Mouse (Mus musculus) forebrain, postnatal 0 days (tissue): Measurements from ENCODE around the gene Grwd1. TPM values are rescaled to one million over a fixed set of nuclear protein-coding genes. Genes with fewer than 3 reads are reported as not detected.
A peak's percentile ranks its signal among the peaks of the same experiment; 100 is the strongest.

ENCODE experiments used
- ATAC-seq: fragments of 200-750 bp; cut with Nextera tagmentation; 2 replicates; pipeline ENCODE4 v1.8.0; 2017; ENCODE audit warnings: mild to moderate bottlenecking, moderate library complexity
- DNase-seq: peaks from one replicate; pipeline ENCODE4 v3.0.0-alpha.2; 2015
- H3K27ac ChIP-seq: fragments of 300-500 bp; sonication (generic); 2 replicates; pipeline ENCODE4 v1.5.1; 2014; ENCODE audit warnings: low read depth, mild to moderate bottlenecking, antibody characterized with exemption, low read length, moderate library complexity, mixed read lengths
- H3K27me3 ChIP-seq: fragments of 300-500 bp; sonication (generic); 2 replicates; pipeline ENCODE4 v1.6.1; 2014; ENCODE audit warnings: mild to moderate bottlenecking, low read length, mixed read lengths; ENCODE audit not compliant: insufficient read depth
- H3K36me3 ChIP-seq: fragments of 300-500 bp; sonication (generic); 2 replicates; pipeline ENCODE4 v1.6.1; 2014; ENCODE audit warnings: mild to moderate bottlenecking, moderate library complexity; ENCODE audit not compliant: insufficient read depth
- H3K4me1 ChIP-seq: fragments of 300-500 bp; sonication (generic); 2 replicates; pipeline ENCODE4 v1.6.1; 2014; ENCODE audit warnings: antibody characterized with exemption; ENCODE audit not compliant: insufficient read depth
- H3K4me2 ChIP-seq: fragments of 300-500 bp; sonication (generic); 2 replicates; pipeline ENCODE4 v1.6.1; 2014; ENCODE audit warnings: low read depth, mild to moderate bottlenecking, moderate library complexity
- H3K4me3 ChIP-seq: fragments of 300-500 bp; sonication (generic); 2 replicates; pipeline ENCODE4 v1.5.1; 2014; ENCODE audit warnings: low read depth, low read length, mixed read lengths
- H3K9ac ChIP-seq: fragments of 300-500 bp; sonication (generic); 2 replicates; pipeline ENCODE4 v1.6.1; 2014; ENCODE audit warnings: mild to moderate bottlenecking
- H3K9me3 ChIP-seq: fragments of 300-500 bp; sonication (generic); 2 replicates; pipeline ENCODE4 v1.6.1; 2016; ENCODE audit warnings: low read length
- CTCF ChIP-seq: sonication (generic); IDR thresholded peaks from 2 replicates; pipeline ENCODE4 v1.5.1; 2016; ENCODE audit warnings: antibody characterized with exemption, control low read depth, low read depth
- WGBS: fragments of 180-500 bp; shearing (Covaris S2); extraction: QIAGEN DNeasy Blood & Tissue Kit; methylation state at CpG from one replicate; pipeline ENCODE4 v1.1.7; 2014; 5-methylcytosine and 5-hydroxymethylcytosine counted together
- polyA plus RNA-seq: library from polyadenylated mRNA; unstranded; fragments of >200 nt; fragmentation: Nextera tagmentation; extraction: Ambion mirVana; gene quantifications from 2 replicates; pipeline ENCODE4 v1.2.1, GENCODE M21; 2015
- total RNA-seq: library from RNA; depleted of rRNA; stranded (reverse); fragments of >200 nt; gene quantifications from 2 replicates; pipeline ENCODE4 v1.2.3, GENCODE M21; 2014

Gene Grwd1
- total and polyA plus RNA-seq, 2 experiments from 2014 or later: 41.8 to 60.7 TPM

DNA sequence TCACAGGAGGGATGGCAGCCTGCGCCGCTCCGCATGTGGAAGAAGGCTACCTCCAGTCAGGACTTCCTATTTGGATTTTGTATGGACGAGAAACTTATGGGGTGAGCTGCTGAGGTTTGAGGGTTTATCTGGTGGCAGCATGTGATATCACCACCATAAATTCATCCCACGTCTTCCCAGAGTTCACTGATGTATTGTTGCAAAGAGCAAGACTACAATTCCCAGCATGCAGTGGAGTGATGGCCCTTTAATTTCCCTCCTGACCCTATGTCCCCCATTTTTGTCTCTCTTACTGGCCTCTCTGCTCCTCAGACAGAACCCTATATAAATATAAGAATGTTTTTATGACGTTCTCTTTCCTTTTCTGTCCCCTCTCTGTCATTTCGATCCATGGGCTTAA lies 32.1 kb upstream of the Grwd1 start:
- TF ChIP-seq CTCF: no peak
- Histone ChIP-seq H3K36me3 (no peaks in the 10 kb centered on the region), H3K27me3 (no peaks in the 10 kb centered on the region; the same call in 1 of the 2 replicates), H3K4me3 (no peak overlapping the region), H3K4me2 (no peak overlapping the region), H3K27ac (no peak overlapping the region), H3K4me1 (peaks cover 7% of the 10 kb centered on the region), H3K9ac (no peak overlapping the region), H3K9me3 (no peaks in the 10 kb centered on the region)
- WGBS: 85% methylated on average over 7 of the region's 7 CpGs
- DNase-seq (no peak), ATAC-seq (no peak)

DNA sequence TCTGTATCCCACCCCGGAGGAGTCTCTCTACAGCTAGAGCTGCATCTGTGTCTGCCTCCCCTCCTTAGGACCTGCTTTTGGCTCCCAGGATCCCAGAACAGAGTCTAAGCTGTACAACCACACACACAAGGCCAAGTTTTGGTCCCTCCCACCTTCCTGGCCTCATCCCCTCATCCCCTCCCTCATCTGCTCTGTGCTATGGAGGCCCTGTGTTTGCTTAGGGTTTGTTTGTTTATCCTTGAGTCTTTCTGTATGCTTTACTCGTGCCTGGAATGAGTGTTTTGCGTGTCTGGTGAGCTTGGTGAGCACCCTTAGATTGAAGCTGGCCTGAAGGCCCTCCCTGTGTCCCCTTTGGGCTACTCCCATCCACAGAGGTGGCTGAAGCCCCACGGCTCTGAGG lies 28.3 kb upstream of the Grwd1 start:
- ATAC-seq (no peak), DNase-seq (no peak)
- no peaks in the 10 kb centered on the region; the same call in none of the 2 replicates for H3K27me3 ChIP-seq
- H3K4me1 ChIP-seq: peaks cover 5% of the 10 kb centered on the region; the same call in 1 of the 2 replicates
- no peak overlapping the region for H3K27ac ChIP-seq
- no peaks in the 10 kb centered on the region for H3K9me3 ChIP-seq
- WGBS: 75% methylated on average over 4 of the region's 4 CpGs
- H3K36me3 ChIP-seq: no peaks in the 10 kb centered on the region
- no peak overlapping the region for H3K9ac ChIP-seq
- no peak overlapping the region for H3K4me2 ChIP-seq
- no peak for TF ChIP-seq CTCF
- H3K4me3 ChIP-seq: no peak overlapping the region

DNA sequence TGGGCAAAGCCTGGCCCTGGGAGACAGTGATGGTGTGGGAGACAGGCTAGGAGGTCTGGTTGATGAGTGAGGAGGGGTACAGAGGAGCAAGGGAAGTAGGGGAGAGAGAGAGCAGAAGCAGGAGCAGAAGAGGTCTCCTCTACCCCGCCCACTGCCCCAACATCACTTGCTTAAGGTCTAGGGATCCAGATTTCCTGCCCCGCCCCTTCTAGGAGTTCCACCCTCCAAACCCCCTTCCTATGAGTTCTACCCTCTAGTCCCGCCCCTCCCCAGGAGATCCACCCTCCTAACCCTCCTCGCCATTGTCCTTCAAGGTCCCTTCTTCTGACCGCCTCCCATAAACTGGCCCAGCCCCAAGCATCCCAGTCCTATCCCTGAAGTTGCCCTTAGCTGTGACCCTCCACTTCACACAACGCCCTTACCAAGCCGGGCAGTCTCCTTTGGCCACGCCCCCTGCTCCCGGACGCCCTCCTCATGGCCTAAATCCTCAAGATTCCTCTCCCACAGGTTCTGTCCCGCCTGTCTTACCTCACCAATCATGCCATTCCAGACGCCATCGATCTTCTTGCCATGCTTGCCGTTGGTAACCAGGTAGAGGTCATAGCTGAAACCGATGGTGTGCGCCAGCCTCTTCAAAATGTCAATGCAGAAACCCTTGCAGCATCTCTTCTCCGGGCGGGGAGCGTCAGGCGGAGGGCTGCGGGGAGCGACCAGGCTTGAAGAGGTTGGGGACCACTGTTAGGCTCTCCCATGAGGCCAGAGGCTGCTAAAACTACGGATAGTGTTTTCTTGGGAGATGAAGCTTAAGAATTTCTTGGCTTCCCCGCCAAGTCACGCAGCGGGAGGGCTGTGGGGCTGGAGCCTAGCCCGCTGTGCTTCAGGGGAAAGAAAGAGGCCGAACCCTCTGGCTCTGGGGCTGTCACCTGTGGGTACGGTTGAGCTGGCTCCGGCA lies 26.5 kb upstream of the Grwd1 start:
- no peak overlapping the region for H3K27ac ChIP-seq
- no peak for TF ChIP-seq CTCF
- peak; percentile 39; the same call in 1 of the 2 replicates for ATAC-seq

DNA sequence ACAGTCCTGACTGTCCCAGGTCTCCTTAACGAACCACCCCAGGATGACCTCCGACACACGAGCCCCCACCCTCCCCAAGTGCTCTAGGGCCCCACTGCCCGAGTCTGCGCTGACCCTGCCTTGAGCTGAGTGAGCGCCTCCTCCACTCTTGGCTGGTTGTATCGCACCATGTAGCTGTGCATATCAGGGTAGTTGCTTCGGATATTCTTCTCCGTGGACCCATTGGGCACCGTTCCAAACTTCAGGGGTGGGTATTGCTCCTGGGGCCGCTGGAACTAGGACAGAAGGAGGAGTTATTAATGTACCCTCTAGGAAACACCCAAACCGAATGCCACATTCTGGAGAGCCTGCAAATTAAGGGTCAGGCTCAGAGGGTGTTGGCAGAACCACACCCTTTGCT lies 22.3 kb upstream of the Grwd1 start:
- H3K9ac ChIP-seq: no peak overlapping the region
- H3K36me3 ChIP-seq: no peaks in the 10 kb centered on the region; the same call in 1 of the 2 replicates
- no peak for DNase-seq
- no peaks in the 10 kb centered on the region; the same call in none of the 2 replicates for H3K27me3 ChIP-seq
- no peak for TF ChIP-seq CTCF
- peaks cover 5% of the 10 kb centered on the region; the same call in 1 of the 2 replicates for H3K4me1 ChIP-seq
- ATAC-seq: no peak
- no peak overlapping the region for H3K4me3 ChIP-seq
- no peak overlapping the region for H3K27ac ChIP-seq
- no peak overlapping the region for H3K4me2 ChIP-seq
- H3K9me3 ChIP-seq: no peaks in the 10 kb centered on the region
- WGBS: 79% methylated on average over 12 of the region's 12 CpGs

More for the DNA sequence above, 26.5 kb upstream of the Grwd1 start:
- no peaks in the 10 kb centered on the region; the same call in none of the 2 replicates for H3K27me3 ChIP-seq
- H3K4me2 ChIP-seq: peak overlapping the region; percentile 53
- peak; percentile 49 for DNase-seq
- H3K36me3 ChIP-seq: no peaks in the 10 kb centered on the region; the same call in 1 of the 2 replicates
- H3K4me1 ChIP-seq: peaks cover 5% of the 10 kb centered on the region; the same call in 1 of the 2 replicates
- H3K4me3 ChIP-seq: peak overlapping the region; percentile 35
- H3K9me3 ChIP-seq: no peaks in the 10 kb centered on the region
- WGBS: 9% methylated on average over 30 of the region's 30 CpGs
- H3K9ac ChIP-seq: peak overlapping the region; percentile 45

DNA sequence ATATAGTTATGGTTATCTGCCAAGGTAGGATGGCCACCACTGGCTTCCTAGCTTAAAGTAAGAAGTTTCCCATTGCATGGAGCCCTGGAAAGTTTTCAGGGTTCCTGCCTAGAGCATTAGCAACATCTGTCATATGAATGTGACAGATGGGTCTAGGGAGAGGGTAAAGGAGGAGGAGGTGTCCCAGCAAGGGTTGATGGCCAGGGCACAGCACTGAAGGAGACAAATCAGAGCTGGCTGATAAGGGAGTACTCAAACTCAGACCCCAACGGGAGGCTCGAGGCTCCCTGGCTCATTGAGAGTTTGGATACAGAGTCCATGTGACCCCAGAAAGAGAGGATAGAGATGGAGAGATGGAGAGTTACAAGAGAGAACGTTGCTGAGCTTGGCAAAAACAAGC lies 19.9 kb upstream of the Grwd1 start:
- Histone ChIP-seq H3K27me3 (no peaks in the 10 kb centered on the region), H3K4me3 (no peak overlapping the region), H3K4me1 (no peaks in the 10 kb centered on the region), H3K9me3 (no peaks in the 10 kb centered on the region), H3K27ac (no peak overlapping the region), H3K4me2 (no peak overlapping the region), H3K9ac (no peak overlapping the region), H3K36me3 (no peaks in the 10 kb centered on the region; the same call in 1 of the 2 replicates)
- no peak for TF ChIP-seq CTCF
- 70% methylated on average over 3 of the region's 3 CpGs for whole genome bisulfite sequencing
- DNase-seq (no peak), ATAC-seq (no peak)

DNA sequence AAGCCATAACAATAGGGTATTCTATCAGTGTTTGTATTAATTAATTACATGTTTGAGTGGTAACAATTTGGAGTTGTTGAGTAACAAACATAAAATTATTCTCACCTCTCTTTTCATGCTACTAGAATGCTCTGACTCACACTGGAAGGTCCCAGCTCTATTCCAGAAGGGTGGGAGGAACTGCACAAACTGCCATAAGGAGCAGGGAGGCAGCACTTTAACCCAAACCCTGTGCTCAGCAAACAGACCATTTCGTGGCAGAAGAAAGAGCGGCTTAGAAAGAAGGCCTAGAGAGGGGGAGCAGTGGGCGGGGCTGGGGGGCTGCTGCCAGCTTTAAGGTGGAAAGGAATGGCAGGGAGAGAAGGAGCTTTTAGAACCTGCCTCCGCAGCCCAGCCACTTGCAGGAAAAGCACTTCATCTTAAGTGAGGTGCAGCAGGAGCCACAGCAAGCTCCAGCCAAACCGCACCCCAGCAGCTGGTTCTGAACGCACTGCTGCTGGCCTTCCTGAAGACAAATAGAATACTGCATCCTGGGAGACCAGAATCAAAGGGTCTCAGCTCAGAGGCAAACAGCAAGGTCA lies 17.8 kb upstream of the Grwd1 start:
- Histone ChIP-seq H3K27me3 (no peaks in the 10 kb centered on the region), H3K4me1 (no peaks in the 10 kb centered on the region), H3K4me3 (no peak overlapping the region), H3K9me3 (no peaks in the 10 kb centered on the region), H3K27ac (no peak overlapping the region), H3K36me3 (no peaks in the 10 kb centered on the region; the same call in 1 of the 2 replicates), H3K9ac (no peak overlapping the region), H3K4me2 (no peak overlapping the region)
- TF ChIP-seq CTCF: no peak
- no peak for ATAC-seq
- DNase-seq: no peak
- WGBS: 7% methylated on average over 6 of the region's 6 CpGs
